Comparison of ENCODE assay signal across 8 mouse cellular contexts in genomic region chr10:82666436-82667234, GRCm38 (mm10). TPM values are rescaled to one million over a fixed set of nuclear protein-coding genes. Genes with fewer than 3 reads are reported as not detected.
A peak's percentile ranks its signal among the peaks of the same experiment; 100 is the strongest.
DNase-seq lines count a peak whose midpoint lies in the region; ATAC-seq and TF ChIP-seq lines count a peak whose summit lies in the region.

No protein-coding gene starts in this region.

- no peak for TF ChIP-seq EP300 in liver, postnatal 0 days (IDR thresholded peaks at IDR 0.05; ENCODE audit: low read depth)

- no peaks in the 10 kb centered on the region for H3K36me3 ChIP-seq in G1E (replicated peaks)
- no peaks in the 10 kb centered on the region for H3K36me3 ChIP-seq in forebrain, embryonic 16.5 days (ENCODE audit: control insufficient read depth, insufficient read depth)
- no peaks in the 10 kb centered on the region for H3K36me3 ChIP-seq in liver, postnatal 0 days (replicated peaks; ENCODE audit: insufficient read depth, low read length)
- no peaks in the 10 kb centered on the region for H3K36me3 ChIP-seq in neural tube, embryonic 14.5 days (ENCODE audit: control insufficient read depth, insufficient read depth, low read length)
- no peaks in the 10 kb centered on the region for H3K36me3 ChIP-seq in testis, adult 2 months (ENCODE audit: control insufficient read depth, insufficient read depth, low read length)

- H3K4me2 ChIP-seq in forebrain, embryonic 16.5 days (ENCODE audit: low read length): peak overlapping the region; percentile 49
- H3K4me2 ChIP-seq in liver, postnatal 0 days (ENCODE audit: low read depth, low read length): peak overlapping the region; percentile 51
- peak overlapping the region; percentile 6; the same call in 1 of the 2 replicates for H3K4me2 ChIP-seq in neural tube, embryonic 14.5 days (ENCODE audit: low read depth, low read length)

- peaks cover 15% of the 10 kb centered on the region for H3K4me1 ChIP-seq in G1E (ENCODE audit: insufficient read depth, low read depth, low read length)
- H3K4me1 ChIP-seq in forebrain, embryonic 16.5 days (replicated peaks; ENCODE audit: control insufficient read depth, insufficient read depth, low read length): peaks cover 9% of the 10 kb centered on the region
- 0 out of 2 replicates have a peak, but pooled peaks cover 4% of the 10 kb centered on the region for H3K4me1 ChIP-seq in liver, postnatal 0 days (ENCODE audit: insufficient read depth)
- no peaks in the 10 kb centered on the region for H3K4me1 ChIP-seq in neural tube, embryonic 14.5 days (ENCODE audit: control insufficient read depth, insufficient read depth, low read length)
- H3K4me1 ChIP-seq in testis, adult 2 months (ENCODE audit: control insufficient read depth, insufficient read depth, low read length): no peaks in the 10 kb centered on the region

- peak; percentile 58 for DNase-seq in G1E (ENCODE audit: low spot score)
- DNase-seq in cerebellum, adult 18-20 months: peak; percentile 93 to 94
- DNase-seq in heart, postnatal 25 days (ENCODE audit: low spot score): peak; percentile 66
- peak; percentile 92 for DNase-seq in layer of hippocampus, adult 11-12 months (ENCODE audit: low spot score)
- peak; percentile 84 for DNase-seq in liver, postnatal 0 days

- peak; percentile 95 for ATAC-seq in G1E (ENCODE audit: extremely low read depth, insufficient number of reproducible peaks, low FRiP score, poor library complexity, severe bottlenecking)
- ATAC-seq in forebrain, embryonic 16.5 days: peak; percentile 80
- peak; percentile 90 for ATAC-seq in liver, postnatal 0 days
- peak; percentile 96 for ATAC-seq in neural tube, embryonic 14.5 days (ENCODE audit: low read depth)

- H3K27ac ChIP-seq in forebrain, embryonic 16.5 days (ENCODE audit: low read length): no peak overlapping the region
- H3K27ac ChIP-seq in liver, postnatal 0 days (ENCODE audit: low read depth): no peak overlapping the region
- no peak overlapping the region for H3K27ac ChIP-seq in neural tube, embryonic 14.5 days (ENCODE audit: low read depth, low read length)
- H3K27ac ChIP-seq in testis, adult 2 months (ENCODE audit: control insufficient read depth, insufficient read depth, low read depth, low read length): no peak overlapping the region

- H3K9ac ChIP-seq in forebrain, embryonic 16.5 days (replicated peaks; ENCODE audit: low read depth, low read length): no peak overlapping the region
- 0 out of 2 replicates have a peak overlapping the region, but pooled peaks have one; percentile 23 for H3K9ac ChIP-seq in liver, postnatal 0 days (replicated peaks)
- H3K9ac ChIP-seq in neural tube, embryonic 14.5 days (replicated peaks; ENCODE audit: low read depth, low read length): no peak overlapping the region

- H3K27me3 ChIP-seq in G1E (ENCODE audit: insufficient read depth, low read length): peaks cover 13% of the 10 kb centered on the region
- H3K27me3 ChIP-seq in forebrain, embryonic 16.5 days (replicated peaks; ENCODE audit: control insufficient read depth, insufficient read depth, low read length): no peaks in the 10 kb centered on the region
- H3K27me3 ChIP-seq in liver, postnatal 0 days (ENCODE audit: insufficient read depth, low read length): no peaks in the 10 kb centered on the region
- H3K27me3 ChIP-seq in neural tube, embryonic 14.5 days (ENCODE audit: control insufficient read depth, insufficient read depth, low read length): no peaks in the 10 kb centered on the region
- H3K27me3 ChIP-seq in testis, adult 2 months (ENCODE audit: control insufficient read depth, insufficient read depth, low read length): no peaks in the 10 kb centered on the region

- peak; percentile 47 for TF ChIP-seq CTCF in G1E (IDR thresholded peaks at IDR 0.05; ENCODE audit: low read depth, low read length)
- TF ChIP-seq CTCF in liver, postnatal 0 days (IDR thresholded peaks at IDR 0.05; ENCODE audit: low read depth): peak; percentile 94
- TF ChIP-seq CTCF in testis, adult 2 months (IDR thresholded peaks at IDR 0.05; ENCODE audit: control insufficient read depth, insufficient read depth, insufficient replicate concordance, low read depth, low read length): peak; percentile 52; the same call in 1 of the 2 replicates

- no peaks in the 10 kb centered on the region for H3K9me3 ChIP-seq in G1E (replicated peaks)
- no peaks in the 10 kb centered on the region for H3K9me3 ChIP-seq in forebrain, embryonic 16.5 days (ENCODE audit: control insufficient read depth, low read length)
- no peaks in the 10 kb centered on the region for H3K9me3 ChIP-seq in liver, postnatal 0 days (ENCODE audit: low read length)
- H3K9me3 ChIP-seq in neural tube, embryonic 14.5 days (ENCODE audit: control insufficient read depth, low read length): no peaks in the 10 kb centered on the region

- WGBS in forebrain, embryonic 16.5 days: 21% methylated on average over 22 of the region's 22 CpGs
- WGBS in liver, postnatal 0 days (ENCODE audit: insufficient replicate concordance): 15% methylated on average over 22 of the region's 22 CpGs
- 24% methylated on average over 22 of the region's 22 CpGs for WGBS in neural tube, embryonic 14.5 days

- intact Hi-C loops in heart, postnatal 25 days (cut with DNase I): loop anchor here (5.0 kb wide), 4 partner anchors 36 to 236 kb away; partner anchors contain the start of gene Nfyb

- TF ChIP-seq POLR2A in testis, adult 2 months (IDR thresholded peaks at IDR 0.05; ENCODE audit: control insufficient read depth, low read depth, low read length): no peak

- H3K4me3 ChIP-seq in G1E (ENCODE audit: low read depth, low read length): peak overlapping the region; percentile 29; the same call in 1 of the 2 replicates
- H3K4me3 ChIP-seq in forebrain, embryonic 16.5 days (replicated peaks; ENCODE audit: low read length): no peak overlapping the region
- no peak overlapping the region for H3K4me3 ChIP-seq in liver, postnatal 0 days (ENCODE audit: low read depth, low read length)
- no peak overlapping the region for H3K4me3 ChIP-seq in neural tube, embryonic 14.5 days (ENCODE audit: low read depth, low read length)
- no peak overlapping the region for H3K4me3 ChIP-seq in testis, adult 2 months (ENCODE audit: control insufficient read depth, low read depth, low read length)

RNA-seq across cellular contexts. Expression of gene Glt8d2, which starts 23.8 kb away (rescaled TPM):
- total RNA-seq in G1E (2014; fragmentation: Nextera tagmentation) (0.29 TPM in 1 of 2 replicates, not detected in the other), G1E (2017) (0.33 and 0.41 TPM in 2 replicates)
- polyA plus RNA-seq in G1E (2012): not detected in 2 replicates
- polyA plus RNA-seq in forebrain, embryonic 16.5 days (2015; fragmentation: Nextera tagmentation; extraction: Ambion mirVana): 3.1 TPM in 2 replicates
- 1 to 10 TPM; 3.4 to 3.6 TPM for total RNA-seq in heart, postnatal 25 days (2021)
- polyA plus RNA-seq in liver, postnatal 0 days (2015; fragmentation: Nextera tagmentation; extraction: Ambion mirVana): 0.12 and 0.25 TPM in 2 replicates
- polyA plus RNA-seq in neural tube, embryonic 14.5 days (2014; fragmentation: Nextera tagmentation; extraction: Ambion mirVana): 0.42 and 1.7 TPM in 2 replicates
- 7.2 and 10.9 TPM in 2 replicates for polyA plus RNA-seq in testis, adult 2 months (2012; rRNA removed)

RNA-seq across cellular contexts. Expression of gene Hcfc2, which starts 29.3 kb away (rescaled TPM):
- total RNA-seq in G1E (2014; fragmentation: Nextera tagmentation) (42.0 and 48.3 TPM in 2 replicates), G1E (2017) (75.2 and 79.4 TPM in 2 replicates)
- 3.6 and 4.4 TPM in 2 replicates for polyA plus RNA-seq in G1E (2012)
- polyA plus RNA-seq in forebrain, embryonic 16.5 days (2015; fragmentation: Nextera tagmentation; extraction: Ambion mirVana): 54.6 and 59.7 TPM in 2 replicates
- total RNA-seq in heart, postnatal 25 days (2021): 10 to 100 TPM; 31.3 to 31.6 TPM
- polyA plus RNA-seq in liver, postnatal 0 days (2015; fragmentation: Nextera tagmentation; extraction: Ambion mirVana): 9.3 and 11.9 TPM in 2 replicates
- 38.2 and 40.6 TPM in 2 replicates for polyA plus RNA-seq in neural tube, embryonic 14.5 days (2014; fragmentation: Nextera tagmentation; extraction: Ambion mirVana)
- 62.7 and 72.3 TPM in 2 replicates for polyA plus RNA-seq in testis, adult 2 months (2012; rRNA removed)

RNA-seq across cellular contexts. Expression of gene Tdg, which starts 37.0 kb away (rescaled TPM):
- total RNA-seq in G1E (2014; fragmentation: Nextera tagmentation) (40.9 and 62.2 TPM in 2 replicates), G1E (2017) (15.7 and 18.8 TPM in 2 replicates)
- polyA plus RNA-seq in G1E (2012): 16.7 and 16.9 TPM in 2 replicates
- polyA plus RNA-seq in forebrain, embryonic 16.5 days (2015; fragmentation: Nextera tagmentation; extraction: Ambion mirVana): 219 and 244 TPM in 2 replicates
- 10 to 100 TPM; 15.9 to 18.8 TPM for total RNA-seq in heart, postnatal 25 days (2021)
- polyA plus RNA-seq in liver, postnatal 0 days (2015; fragmentation: Nextera tagmentation; extraction: Ambion mirVana): 20.8 and 22.3 TPM in 2 replicates
- polyA plus RNA-seq in neural tube, embryonic 14.5 days (2014; fragmentation: Nextera tagmentation; extraction: Ambion mirVana): 157 and 206 TPM in 2 replicates
- polyA plus RNA-seq in testis, adult 2 months (2012; rRNA removed): 6.2 TPM in 2 replicates

RNA-seq across cellular contexts. Expression of gene 1190007I07Rik, which starts 43.6 kb away (rescaled TPM):
- total RNA-seq in G1E (2014; fragmentation: Nextera tagmentation): 4.1 and 10.5 TPM in 2 replicates
- total RNA-seq in G1E (2017): 54.8 and 55.8 TPM in 2 replicates
- 58.5 and 59.5 TPM in 2 replicates for polyA plus RNA-seq in G1E (2012)
- 30.5 and 35.9 TPM in 2 replicates for polyA plus RNA-seq in forebrain, embryonic 16.5 days (2015; fragmentation: Nextera tagmentation; extraction: Ambion mirVana)
- total RNA-seq in heart, postnatal 25 days (2021): 10 to 100 TPM; 29.3 to 31.4 TPM
- polyA plus RNA-seq in liver, postnatal 0 days (2015; fragmentation: Nextera tagmentation; extraction: Ambion mirVana): 31.4 and 39.7 TPM in 2 replicates
- polyA plus RNA-seq in neural tube, embryonic 14.5 days (2014; fragmentation: Nextera tagmentation; extraction: Ambion mirVana): 32.8 and 44.8 TPM in 2 replicates
- 9.6 and 10.5 TPM in 2 replicates for polyA plus RNA-seq in testis, adult 2 months (2012; rRNA removed)
